Mouse (Mus musculus) forebrain, embryonic 16.5 days (tissue): ENCODE data around the gene Ppp1r14a. TPM values are rescaled to one million over a fixed set of nuclear protein-coding genes. Genes with fewer than 3 reads are reported as not detected.
A peak's percentile ranks its signal among the peaks of the same experiment; 100 is the strongest.

ENCODE experiments used
- ATAC-seq: fragments of 200-750 bp; cut with Nextera tagmentation; 2 replicates; pipeline ENCODE4 v1.8.0; 2017; ENCODE audit warnings: mild to moderate bottlenecking, moderate library complexity
- H3K27ac ChIP-seq: fragments of 300-500 bp; sonication (generic); 2 replicates; pipeline ENCODE4 v1.5.1; 2014; ENCODE audit warnings: low read length, control low read depth
- H3K27me3 ChIP-seq: fragments of 300-500 bp; sonication (generic); replicated peaks from 2 replicates; pipeline ENCODE4 v1.6.1; 2014; ENCODE audit warnings: low read length; ENCODE audit not compliant: control insufficient read depth, insufficient read depth
- H3K36me3 ChIP-seq: fragments of 300-500 bp; sonication (generic); 2 replicates; pipeline ENCODE4 v1.6.1; 2014; ENCODE audit not compliant: control insufficient read depth, insufficient read depth
- H3K4me1 ChIP-seq: fragments of 300-500 bp; sonication (generic); replicated peaks from 2 replicates; pipeline ENCODE4 v1.6.1; 2014; ENCODE audit warnings: low read length; ENCODE audit not compliant: control insufficient read depth, insufficient read depth
- H3K4me2 ChIP-seq: fragments of 300-500 bp; sonication (generic); 2 replicates; pipeline ENCODE4 v1.6.1; 2014; ENCODE audit warnings: mild to moderate bottlenecking, low read length, control low read depth
- H3K4me3 ChIP-seq: fragments of 300-500 bp; sonication (generic); replicated peaks from 2 replicates; pipeline ENCODE4 v1.5.1; 2014; ENCODE audit warnings: mild to moderate bottlenecking, low read length, control low read depth
- H3K9ac ChIP-seq: fragments of 300-500 bp; sonication (generic); replicated peaks from 2 replicates; pipeline ENCODE4 v1.6.1; 2014; ENCODE audit warnings: low read depth, low read length, control low read depth
- H3K9me3 ChIP-seq: fragments of 300-500 bp; sonication (generic); 2 replicates; pipeline ENCODE4 v1.6.1; 2016; ENCODE audit warnings: low read length; ENCODE audit not compliant: control insufficient read depth
- WGBS: fragments of 180-500 bp; shearing (Covaris S2); extraction: QIAGEN DNeasy Blood & Tissue Kit; methylation state at CpG from one replicate; pipeline ENCODE4 v1.1.7; 2014; 5-methylcytosine and 5-hydroxymethylcytosine counted together
- polyA plus RNA-seq: library from polyadenylated mRNA; unstranded; fragments of >200 nt; fragmentation: Nextera tagmentation; extraction: Ambion mirVana; gene quantifications from 2 replicates; pipeline ENCODE4 v1.2.1, GENCODE M21; 2015

Ppp1r14a gene
- polyA plus RNA-seq, 1 experiment from 2014 or later: 4.3 TPM

GRCm38 (mm10) chr7:29284523-29284922 lies 4.6 kb upstream of the Ppp1r14a start:
- Histone ChIP-seq H3K27ac (no peak overlapping the region), H3K9ac (no peak overlapping the region), H3K27me3 (peaks cover 9% of the 10 kb centered on the region; the same call in 1 of the 2 replicates), H3K4me3 (no peak overlapping the region), H3K9me3 (no peaks in the 10 kb centered on the region), H3K36me3 (no peaks in the 10 kb centered on the region), H3K4me2 (no peak overlapping the region), H3K4me1 (peaks cover 24% of the 10 kb centered on the region)
- ATAC-seq: no peak
- 95% methylated on average over 6 of the region's 6 CpGs for WGBS

GRCm38 (mm10) chr7:29287481-29287880 lies 1.6 kb upstream of the Ppp1r14a start:
- H3K9ac ChIP-seq: no peak overlapping the region
- no peaks in the 10 kb centered on the region for H3K36me3 ChIP-seq
- no peak overlapping the region for H3K27ac ChIP-seq
- no peaks in the 10 kb centered on the region for H3K9me3 ChIP-seq
- ATAC-seq: no peak
- H3K4me3 ChIP-seq: no peak overlapping the region
- no peaks in the 10 kb centered on the region; the same call in 1 of the 2 replicates for H3K27me3 ChIP-seq
- 85% methylated on average over 7 of the region's 7 CpGs for WGBS
- H3K4me2 ChIP-seq: no peak overlapping the region
- peaks cover 27% of the 10 kb centered on the region for H3K4me1 ChIP-seq

- H3K27me3 ChIP-seq: no peaks in the 10 kb centered on the region; the same call in 1 of the 2 replicates
- no peaks in the 10 kb centered on the region for H3K9me3 ChIP-seq
- H3K4me1 ChIP-seq: peaks cover 32% of the 10 kb centered on the region
- no peak overlapping the region for H3K27ac ChIP-seq
- H3K36me3 ChIP-seq: no peaks in the 10 kb centered on the region
- H3K4me3 ChIP-seq: no peak overlapping the region
- WGBS: 92% methylated on average over 2 of the region's 2 CpGs
- ATAC-seq: no peak
- H3K9ac ChIP-seq: no peak overlapping the region
- no peak overlapping the region for H3K4me2 ChIP-seq
Measured at GRCm38 (mm10) chr7:29288079-29288478, 1.0 kb upstream of the Ppp1r14a start.

GRCm38 (mm10) chr7:29289856-29290255 lies 748 bp downstream of the Ppp1r14a start:
- Histone ChIP-seq H3K4me2 (no peak overlapping the region; the same call in 1 of the 2 replicates), H3K36me3 (no peaks in the 10 kb centered on the region), H3K9me3 (no peaks in the 10 kb centered on the region), H3K27ac (no peak overlapping the region), H3K9ac (peak overlapping the region; percentile 70), H3K27me3 (no peaks in the 10 kb centered on the region), H3K4me1 (peaks cover 37% of the 10 kb centered on the region), H3K4me3 (peak overlapping the region; percentile 60)
- WGBS: 79% methylated on average over 6 of the region's 6 CpGs
- no peak for ATAC-seq

DNA sequence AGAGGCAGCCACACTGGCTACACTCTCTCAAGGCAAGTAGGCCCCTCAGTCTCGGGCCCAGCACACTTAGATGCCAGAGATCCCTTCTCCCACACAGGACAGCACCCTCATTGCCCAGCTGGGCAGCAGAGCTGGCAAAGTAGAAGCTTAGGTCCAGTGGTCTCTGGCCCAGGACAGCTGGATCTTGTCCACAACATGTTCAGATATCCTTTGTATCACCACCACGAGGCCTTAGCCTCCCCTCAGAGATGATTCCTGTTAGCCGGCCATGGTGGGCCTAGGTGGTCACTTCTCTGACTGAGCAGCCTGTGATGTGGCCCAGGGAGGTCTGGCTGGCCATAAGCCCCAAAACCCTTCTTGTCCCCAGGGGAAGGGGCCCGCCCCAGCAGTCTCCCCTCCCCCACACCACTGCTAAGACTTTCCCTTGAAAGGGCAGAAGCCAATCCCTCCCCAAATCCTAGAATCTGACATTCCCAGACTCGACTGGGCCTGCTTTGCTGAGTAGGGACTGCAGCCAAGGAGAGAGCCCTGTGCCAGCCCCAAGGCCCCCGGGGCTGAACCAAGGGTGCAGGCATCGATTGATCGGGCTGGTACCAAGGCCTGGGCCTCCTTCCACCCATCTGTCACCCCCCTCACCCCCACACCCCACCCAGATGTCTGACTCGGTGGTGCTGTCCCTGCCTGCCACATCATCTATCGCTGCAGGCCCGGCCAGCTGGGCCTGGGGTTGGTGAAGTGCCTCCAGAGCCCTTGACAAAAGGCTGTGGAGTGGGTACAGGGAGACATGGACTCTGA lies 1.8 kb downstream of the Ppp1r14a start:
- Histone ChIP-seq H3K4me3 (no peak overlapping the region), H3K4me1 (peaks cover 37% of the 10 kb centered on the region), H3K9ac (no peak overlapping the region), H3K9me3 (no peaks in the 10 kb centered on the region), H3K27ac (peak overlapping the region; percentile 86), H3K27me3 (no peaks in the 10 kb centered on the region), H3K36me3 (no peaks in the 10 kb centered on the region), H3K4me2 (peak overlapping the region; percentile 5; the same call in 1 of the 2 replicates)
- peak; percentile 32 for ATAC-seq
- WGBS: 36% methylated on average over 11 of the region's 11 CpGs

- 0 out of 2 replicates have a peak overlapping the region, but pooled peaks have one; percentile 15 for H3K9ac ChIP-seq
Measured at GRCm38 (mm10) chr7:29291616-29292457, 2.7 kb downstream of the Ppp1r14a start.

GRCm38 (mm10) chr7:29292458-29293098 lies 3.5 kb downstream of the Ppp1r14a start:
- peak overlapping the region; percentile 29; the same call in 1 of the 2 replicates for H3K4me2 ChIP-seq
- WGBS: 24% methylated on average over 8 of the region's 8 CpGs
- peak overlapping the region; percentile 80 for H3K27ac ChIP-seq
- no peaks in the 10 kb centered on the region for H3K27me3 ChIP-seq
- H3K9ac ChIP-seq: no peak overlapping the region
- ATAC-seq: peak; percentile 31; the same call in 1 of the 2 replicates
- no peak overlapping the region for H3K4me3 ChIP-seq
- peaks cover 37% of the 10 kb centered on the region for H3K4me1 ChIP-seq
- H3K9me3 ChIP-seq: no peaks in the 10 kb centered on the region
- no peaks in the 10 kb centered on the region for H3K36me3 ChIP-seq

More at GRCm38 (mm10) chr7:29291616-29292457, 2.7 kb downstream of the Ppp1r14a start:
- WGBS: 27% methylated on average over 6 of the region's 7 CpGs
- Histone ChIP-seq H3K27ac (peak overlapping the region; percentile 86), H3K4me3 (no peak overlapping the region), H3K36me3 (no peaks in the 10 kb centered on the region), H3K27me3 (no peaks in the 10 kb centered on the region), H3K4me1 (peaks cover 37% of the 10 kb centered on the region), H3K4me2 (peak overlapping the region; percentile 29), H3K9me3 (no peaks in the 10 kb centered on the region)
- peak; percentile 56 for ATAC-seq

DNA sequence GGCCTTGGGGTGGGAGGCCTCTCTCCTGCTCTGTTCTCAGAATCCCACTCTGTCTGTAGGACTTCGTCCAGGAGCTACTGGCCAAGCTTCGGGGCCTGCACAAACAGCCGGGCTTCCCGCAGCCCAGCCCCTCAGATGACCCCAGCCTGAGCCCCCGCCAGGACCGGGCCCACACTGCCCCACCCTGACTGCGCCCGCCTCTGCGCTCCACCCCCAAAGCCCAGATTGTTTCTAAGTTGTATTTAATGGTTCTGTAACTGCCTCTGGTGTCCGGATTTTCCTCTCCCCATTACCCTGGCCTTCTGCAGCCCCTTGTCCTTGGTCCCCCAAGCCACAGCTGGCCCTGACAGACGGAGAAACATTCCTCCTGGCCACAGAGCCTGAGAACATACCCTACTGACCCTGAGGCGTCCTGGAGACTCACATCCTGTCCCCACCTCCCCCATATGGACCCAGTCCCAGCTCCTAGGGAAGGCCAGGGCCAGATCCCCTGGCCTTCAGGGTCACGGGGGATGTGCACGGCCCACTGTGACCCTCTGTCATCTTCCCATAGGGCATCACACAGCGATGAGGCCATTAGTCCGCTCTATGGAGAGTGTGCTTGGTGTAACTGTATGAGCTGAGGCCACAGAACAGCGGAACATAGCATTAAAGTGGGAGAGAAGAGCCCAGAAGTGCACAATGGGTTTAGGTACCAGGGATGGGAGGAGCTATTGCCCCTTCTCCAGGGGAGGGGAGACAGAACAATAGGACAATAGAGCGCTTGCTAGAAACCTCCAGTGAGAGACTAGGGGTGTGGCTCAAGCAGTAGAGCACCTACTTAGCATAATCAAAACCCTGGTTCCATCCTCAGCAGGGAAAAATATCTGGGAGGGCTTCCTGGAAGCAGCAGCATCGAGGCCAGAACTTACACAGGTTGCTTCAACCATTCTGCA lies 4.3 kb downstream of the Ppp1r14a start:
- peak overlapping the region; percentile 80 for H3K27ac ChIP-seq
- H3K27me3 ChIP-seq: no peaks in the 10 kb centered on the region
- 42% methylated on average over 19 of the region's 19 CpGs for WGBS
- H3K9me3 ChIP-seq: no peaks in the 10 kb centered on the region
- H3K4me2 ChIP-seq: no peak overlapping the region
- H3K36me3 ChIP-seq: no peaks in the 10 kb centered on the region
- 0 out of 2 replicates have a peak overlapping the region, but pooled peaks have one; percentile 27 for H3K9ac ChIP-seq
- no peak overlapping the region for H3K4me3 ChIP-seq
- H3K4me1 ChIP-seq: peaks cover 37% of the 10 kb centered on the region
- ATAC-seq: no peak
